Mouse (Mus musculus) gastrocnemius, adult 8-10 months (tissue): Measurements from ENCODE around the gene Eno1. TPM values are rescaled to one million over a fixed set of nuclear protein-coding genes. Genes with fewer than 3 reads are reported as not detected.

Experiments
- DNase-seq, 2 experiments: peaks; one replicate each; pipeline ENCODE4 v3.0.0; 2022; ENCODE audit warnings: low spot score in 2 of 2
- total RNA-seq, 4 experiments: library from RNA; stranded (reverse); gene quantifications; 2 replicates each; pipeline ENCODE4 v1.2.4; 2022

The Eno1 gene
- 10 to 100 TPM; 55.0 to 77.6 (median 67.7) TPM for total RNA-seq

DNA sequence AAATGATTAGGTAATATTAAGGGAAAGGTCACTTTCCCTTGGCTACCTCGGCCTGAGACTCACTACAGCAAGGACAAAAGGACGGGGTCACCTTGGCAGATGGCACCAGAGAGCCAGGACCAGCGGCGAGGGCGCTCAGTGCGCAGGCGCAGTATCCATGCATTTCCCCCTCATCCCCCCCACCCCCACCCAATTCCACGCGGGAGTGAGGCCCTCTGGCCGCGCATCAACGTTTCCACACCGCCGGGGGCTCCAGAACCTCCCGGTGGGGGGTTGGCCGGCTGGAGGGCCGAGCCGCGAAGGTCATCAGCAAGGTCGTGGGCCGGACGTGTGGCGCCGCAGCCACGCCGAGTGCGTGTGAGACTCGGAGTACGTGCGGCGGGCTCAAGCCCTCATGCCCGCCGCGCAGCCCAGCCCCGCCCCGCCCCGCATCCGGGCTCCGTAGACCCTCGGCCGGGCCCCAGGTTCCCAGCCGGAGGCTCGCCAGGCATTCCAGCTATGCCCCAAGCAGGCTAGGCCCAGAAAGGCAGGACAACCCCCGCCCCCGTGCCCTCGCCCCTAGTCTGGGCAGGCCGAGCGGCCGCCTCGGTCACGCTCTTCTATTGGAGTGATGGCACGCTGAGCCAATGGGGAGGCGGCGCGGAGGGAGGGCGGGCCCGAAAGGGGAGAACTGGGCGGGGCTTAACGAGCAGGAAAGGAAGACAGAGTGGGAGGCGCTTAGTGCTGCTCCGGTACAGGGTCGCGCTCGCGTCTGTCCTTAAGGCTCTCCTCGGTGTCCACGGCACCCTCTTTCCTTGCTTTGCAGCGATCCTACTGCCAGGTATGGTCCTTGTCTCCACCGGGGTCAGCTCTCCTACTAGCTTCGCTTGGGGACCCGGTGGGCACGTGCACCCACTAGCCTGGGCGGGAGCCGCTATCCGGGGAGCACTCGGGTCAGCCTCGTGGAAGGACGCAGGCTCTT, at the start of gene Eno1:
TSS of gene Eno1 (plus strand) at position 201 of the 961 bp plus-strand sequence.
- DNase-seq, result peak; percentile 93

GRCm38 (mm10) chr4:150188236-150188635, 48.3 kb upstream of the Eno1 start:
- DNase-seq, result no peak

GRCm38 (mm10) chr4:150192199-150192598, 44.3 kb upstream of the Eno1 start:
- DNase-seq, result no peak

- no peak for DNase-seq
Measured at GRCm38 (mm10) chr4:150193915-150194314, 42.6 kb upstream of the Eno1 start.

DNA sequence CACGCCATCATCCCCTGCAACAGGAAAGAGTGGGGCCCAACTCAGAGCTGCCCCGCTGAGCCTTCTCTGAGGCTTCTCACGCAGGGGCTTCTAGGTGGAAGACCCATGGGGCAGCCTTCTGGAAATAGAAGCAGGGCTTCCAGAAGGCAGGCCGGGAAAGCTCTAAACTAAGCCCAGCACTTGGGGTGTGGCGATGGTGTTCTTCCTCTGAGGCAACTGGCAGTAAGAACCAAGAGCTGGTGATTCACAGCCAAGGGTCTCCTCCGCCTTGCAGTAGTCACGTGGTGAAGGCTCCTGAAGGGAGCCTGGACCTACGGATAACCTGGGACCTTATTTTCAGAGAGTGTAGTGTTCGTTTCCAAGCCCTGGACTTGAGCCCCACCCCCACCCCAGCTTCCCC, 38.3 kb upstream of the Eno1 start:
- DNase-seq, result no peak

DNA sequence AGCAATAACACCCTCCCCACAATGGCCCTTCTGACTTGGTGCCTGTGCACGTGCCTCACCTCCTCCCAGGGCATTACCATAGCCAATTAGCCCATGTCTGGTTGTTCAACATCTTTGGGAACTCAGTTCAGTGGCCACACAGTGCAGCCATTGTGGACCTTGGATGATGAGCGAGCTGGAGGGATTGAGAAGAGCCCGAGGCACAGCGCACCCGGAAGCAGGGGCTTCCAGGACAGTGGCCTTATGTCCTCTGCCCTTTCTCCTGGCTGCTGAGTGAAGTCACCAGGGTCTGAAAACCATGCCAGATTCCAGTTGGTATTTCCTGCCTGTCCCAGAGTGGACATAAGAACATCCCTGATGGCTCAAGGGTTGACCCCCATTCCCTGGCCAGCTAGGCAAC, 35.3 kb upstream of the Eno1 start, which contains the start of gene Car6:
TSS of gene Car6 (minus strand) at position 101 of the 400 bp plus-strand sequence.
- no peak for DNase-seq

DNA sequence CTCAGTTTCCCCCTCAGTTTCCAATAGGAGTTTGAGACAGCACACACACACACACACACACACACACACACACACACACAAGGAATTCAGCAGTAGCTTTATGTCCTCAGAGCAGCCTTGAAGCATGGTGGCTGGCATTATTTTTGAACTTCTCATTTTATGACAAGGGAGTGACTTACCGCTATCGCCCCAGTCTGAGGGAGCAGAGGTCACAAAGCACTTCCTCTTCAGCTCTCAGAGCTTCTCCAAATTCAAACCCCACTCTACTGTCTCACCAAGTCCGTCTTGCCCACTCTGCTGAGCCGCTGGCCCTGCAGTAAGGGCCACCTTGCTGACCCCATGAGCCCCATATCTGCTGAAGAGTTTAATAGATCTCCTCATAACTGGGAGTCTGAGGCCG, 33.8 kb upstream of the Eno1 start:
- no peak for DNase-seq

GRCm38 (mm10) chr4:150204877-150205276, 31.6 kb upstream of the Eno1 start:
- no peak for DNase-seq

GRCm38 (mm10) chr4:150209751-150210150, 26.8 kb upstream of the Eno1 start:
- no peak for DNase-seq

GRCm38 (mm10) chr4:150210306-150210705, 26.2 kb upstream of the Eno1 start:
- no peak for DNase-seq

DNA sequence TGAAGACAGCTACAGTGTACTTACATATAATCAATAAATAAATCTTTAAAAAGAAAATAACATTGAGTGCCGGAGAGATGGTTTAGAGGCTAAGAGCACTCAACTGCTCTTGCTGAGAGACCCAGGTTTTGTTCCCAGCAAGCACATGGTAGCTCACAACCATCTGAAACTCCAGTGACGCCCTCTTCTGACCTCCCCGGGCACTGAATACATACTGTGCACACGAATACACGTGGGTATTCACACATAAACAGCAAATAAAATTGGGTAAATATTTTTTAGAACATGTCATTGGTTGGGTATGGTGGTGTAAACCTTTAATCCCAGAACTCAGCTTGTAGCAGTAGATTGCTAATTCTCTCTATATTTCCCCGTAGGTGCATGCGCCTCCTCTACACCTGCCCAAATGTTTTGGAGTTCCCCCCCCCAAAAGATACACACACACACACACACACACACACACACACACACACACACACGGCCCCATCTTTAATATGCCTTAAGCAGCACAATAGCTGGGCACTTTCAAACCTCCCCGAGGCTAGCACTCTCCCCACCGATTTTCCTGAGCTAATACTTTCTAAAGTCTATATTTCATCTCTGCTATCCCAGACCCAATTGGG, 24.5 kb upstream of the Eno1 start:
- DNase-seq, result no peak

GRCm38 (mm10) chr4:150212553-150212971, 24.0 kb upstream of the Eno1 start:
- DNase-seq, result no peak

- no peak for DNase-seq
Measured at GRCm38 (mm10) chr4:150213910-150214309, 22.6 kb upstream of the Eno1 start.

- DNase-seq, result no peak
Measured at GRCm38 (mm10) chr4:150216423-150216822, 20.1 kb upstream of the Eno1 start.

- DNase-seq, result no peak
Measured at GRCm38 (mm10) chr4:150217042-150217554, 19.4 kb upstream of the Eno1 start.

- no peak for DNase-seq
Measured at GRCm38 (mm10) chr4:150217935-150218334, 18.6 kb upstream of the Eno1 start.

GRCm38 (mm10) chr4:150219501-150220292, 16.8 kb upstream of the Eno1 start:
- no peak for DNase-seq

GRCm38 (mm10) chr4:150220584-150220983, 15.9 kb upstream of the Eno1 start:
- DNase-seq, result peak in 1 of 2 experiments; percentile 49

- DNase-seq, result no peak
Measured at GRCm38 (mm10) chr4:150221017-150221640, 15.4 kb upstream of the Eno1 start.

- DNase-seq, result no peak
Measured at GRCm38 (mm10) chr4:150223830-150224229, 12.7 kb upstream of the Eno1 start.

DNA sequence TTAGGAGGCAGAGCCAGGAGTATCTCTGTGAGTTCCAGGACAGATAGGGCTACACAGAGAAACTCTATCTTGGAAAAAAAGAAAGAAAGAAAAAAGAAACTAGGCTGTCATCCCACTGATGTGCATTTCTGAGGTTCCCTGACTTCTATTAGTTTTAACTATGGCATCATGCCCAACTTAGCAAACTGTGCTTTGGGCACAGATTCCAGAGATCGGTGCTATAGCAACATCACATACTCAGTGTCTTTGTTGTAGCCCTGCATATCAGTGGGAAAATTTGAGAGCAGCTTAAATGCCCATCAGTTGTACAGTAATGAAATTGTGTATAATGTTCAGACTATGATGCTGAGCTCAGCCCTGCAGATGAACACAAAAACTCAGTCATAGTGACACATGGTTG, 10.8 kb upstream of the Eno1 start:
- DNase-seq, result no peak
